Mouse (Mus musculus) CH12.LX (cell line): ENCODE data around the gene Ece2. TPM values are rescaled to one million over a fixed set of nuclear protein-coding genes. Genes with fewer than 3 reads are reported as not detected.

Experiments
- DNase-seq: peaks from one replicate; pipeline ENCODE4 v3.0.0-alpha.2; 2013; ENCODE audit errors: extremely low read depth
- H3K27ac ChIP-seq: 2 replicates; pipeline ENCODE4 v1.5.1; 2012; ENCODE audit warnings: low read depth, mild to moderate bottlenecking, control low read depth, moderate library complexity; ENCODE audit not compliant: insufficient read depth
- H3K27me3 ChIP-seq: replicated peaks from 2 replicates; pipeline ENCODE3; 2012; ENCODE audit warnings: inconsistent platforms
- H3K36me3 ChIP-seq, 2 experiments: replicated peaks in 1 of 2; 2 replicates each; pipeline versions ENCODE3 to v1.6.1; 2012; ENCODE audit warnings: inconsistent platforms in 1 of 2, low read length in 1 of 2, mild to moderate bottlenecking in 1 of 2, mixed read lengths in 1 of 2, moderate library complexity in 1 of 2; ENCODE audit not compliant: control insufficient read depth in 1 of 2, insufficient read depth in 1 of 2
- H3K4me1 ChIP-seq, 2 experiments: 2 replicates each; pipeline ENCODE4 v1.6.1; 2012; ENCODE audit warnings: inconsistent platforms in 1 of 2, moderate library complexity in 1 of 2; ENCODE audit not compliant: insufficient read depth in 2 of 2, control insufficient read depth in 1 of 2
- H3K4me2 ChIP-seq: 2 replicates; pipeline ENCODE4 v1.6.1; 2012; ENCODE audit warnings: low read depth, mild to moderate bottlenecking, control low read depth; ENCODE audit not compliant: poor library complexity, insufficient read depth, severe bottlenecking
- H3K4me3 ChIP-seq, 3 experiments: fragments of 150-350 bp in 1 of 3; sonication (generic) in 1 of 3; replicated peaks in 1 of 3; 2 replicates each; pipeline versions ENCODE3 to v1.5.1; 2011 to 2012; ENCODE audit warnings: low read depth in 2 of 3, low read length in 2 of 3, mild to moderate bottlenecking in 2 of 3, moderate library complexity in 2 of 3, control low read depth in 1 of 3, improper control_type of control experiment in 1 of 3, inconsistent platforms in 1 of 3, mixed read lengths in 1 of 3; ENCODE audit not compliant: poor library complexity in 1 of 3
- H3K79me2 ChIP-seq: replicated peaks from 2 replicates; pipeline ENCODE4 v1.6.1; 2012; ENCODE audit warnings: mild to moderate bottlenecking, moderate library complexity; ENCODE audit not compliant: control insufficient read depth, poor library complexity, insufficient read depth, severe bottlenecking; ENCODE audit errors: extremely low read depth
- H3K9ac ChIP-seq: 2 replicates; pipeline ENCODE4 v1.6.1; 2012; ENCODE audit warnings: low read depth, mild to moderate bottlenecking, control low read depth, moderate library complexity; ENCODE audit not compliant: insufficient read depth
- H3K9me3 ChIP-seq: replicated peaks from 2 replicates; pipeline ENCODE3; 2012; ENCODE audit warnings: low read length, inconsistent platforms, mixed read lengths
- BHLHE40 ChIP-seq: IDR thresholded peaks from 2 replicates; pipeline ENCODE4 v1.6.1; 2011; ENCODE audit warnings: mild to moderate bottlenecking, low read depth, low read length, improper control_type of control experiment
- CHD1 ChIP-seq: IDR thresholded peaks from 2 replicates; pipeline ENCODE4 v1.6.1; 2012; ENCODE audit warnings: low read depth, low read length, improper control_type of control experiment, inconsistent platforms
- JUN ChIP-seq: IDR thresholded peaks from 2 replicates; pipeline ENCODE4 v1.6.1; 2011; ENCODE audit warnings: low read depth, mild to moderate bottlenecking, low read length, improper control_type of control experiment, moderate library complexity; ENCODE audit not compliant: insufficient read depth
- MXI1 ChIP-seq: IDR thresholded peaks from 2 replicates; pipeline ENCODE4 v1.6.1; 2011; ENCODE audit warnings: mild to moderate bottlenecking, low read depth, low read length, improper control_type of control experiment
- MYC ChIP-seq: IDR thresholded peaks from 2 replicates; pipeline ENCODE4 v1.6.1; 2011; ENCODE audit warnings: low read depth, mild to moderate bottlenecking, improper control_type of control experiment, low read length
- POLR2A ChIP-seq: IDR thresholded peaks from 2 replicates; pipeline ENCODE4 v1.6.1; 2011; ENCODE audit warnings: low read depth, mild to moderate bottlenecking, improper control_type of control experiment, low read length
- POLR2AphosphoS2 ChIP-seq: IDR thresholded peaks from 2 replicates; pipeline ENCODE4 v1.6.1; 2011; ENCODE audit warnings: low read depth, low read length, improper control_type of control experiment
- RAD21 ChIP-seq: IDR thresholded peaks from 2 replicates; pipeline ENCODE4 v1.6.1; 2011; ENCODE audit warnings: low read depth, mild to moderate bottlenecking, low read length, improper control_type of control experiment, moderate library complexity
- RCOR1 ChIP-seq: conservative IDR thresholded peaks from 2 replicates; pipeline ENCODE4 v1.6.1; 2012; ENCODE audit warnings: low read depth, mild to moderate bottlenecking, inconsistent platforms, low read length, improper control_type of control experiment
- TBP ChIP-seq: conservative IDR thresholded peaks from 2 replicates; pipeline ENCODE4 v1.6.1; 2011; ENCODE audit warnings: low read depth, low read length, improper control_type of control experiment
- ZKSCAN1 ChIP-seq: IDR thresholded peaks from 2 replicates; pipeline ENCODE4 v1.6.1; 2012; ENCODE audit warnings: low read depth, inconsistent platforms, low read length, improper control_type of control experiment, borderline replicate concordance
- ZMIZ1 ChIP-seq: IDR thresholded peaks from 2 replicates; pipeline ENCODE4 v1.6.1; 2012; ENCODE audit warnings: low read depth, mild to moderate bottlenecking, inconsistent platforms, low read length, improper control_type of control experiment
- ZNF384 ChIP-seq: IDR thresholded peaks from 2 replicates; pipeline ENCODE4 v1.6.1; 2012; ENCODE audit warnings: low read depth, low read length, improper control_type of control experiment, inconsistent platforms
- dilution Hi-C: fragments of 300-500 bp; cut with MboI; formaldehyde crosslinking; loops from 2 replicates; pipeline ENCODE4 v1.14.3; 2020; ENCODE audit warnings: low sequenced_read_pairs; ENCODE audit not compliant: extremely low pct_unique_long_range_greater_than_20kb, extremely low pct_ligation_motif_present
- in situ Hi-C: fragments of 300-500 bp; cut with MboI; formaldehyde crosslinking; loops from 3 replicates; pipeline ENCODE4 v1.14.3; 2019; ENCODE audit warnings: low sequenced_read_pairs, low pct_ligation_motif_present, low pct_unique_long_range_greater_than_20kb, mixed read lengths
- polyA plus RNA-seq: library from polyadenylated mRNA; unstranded; fragments of >175 nt; gene quantifications from 2 replicates; pipeline ENCODE4 v1.2.1, GENCODE M21; 2012; ENCODE audit warnings: low read depth; ENCODE audit not compliant: insufficient read length
- total RNA-seq, 2 experiments: library from RNA; depleted of rRNA; stranded (reverse); fragments of 300-350 nt in 1 of 2; fragments of >200 nt in 1 of 2; gene quantifications; 2 replicates each; pipeline ENCODE4 v1.2.3; 2012 to 2014

Gene Ece2
- total and polyA plus RNA-seq, 3 experiments: 0.17 to 0.34 (median 0.26) TPM

DNA sequence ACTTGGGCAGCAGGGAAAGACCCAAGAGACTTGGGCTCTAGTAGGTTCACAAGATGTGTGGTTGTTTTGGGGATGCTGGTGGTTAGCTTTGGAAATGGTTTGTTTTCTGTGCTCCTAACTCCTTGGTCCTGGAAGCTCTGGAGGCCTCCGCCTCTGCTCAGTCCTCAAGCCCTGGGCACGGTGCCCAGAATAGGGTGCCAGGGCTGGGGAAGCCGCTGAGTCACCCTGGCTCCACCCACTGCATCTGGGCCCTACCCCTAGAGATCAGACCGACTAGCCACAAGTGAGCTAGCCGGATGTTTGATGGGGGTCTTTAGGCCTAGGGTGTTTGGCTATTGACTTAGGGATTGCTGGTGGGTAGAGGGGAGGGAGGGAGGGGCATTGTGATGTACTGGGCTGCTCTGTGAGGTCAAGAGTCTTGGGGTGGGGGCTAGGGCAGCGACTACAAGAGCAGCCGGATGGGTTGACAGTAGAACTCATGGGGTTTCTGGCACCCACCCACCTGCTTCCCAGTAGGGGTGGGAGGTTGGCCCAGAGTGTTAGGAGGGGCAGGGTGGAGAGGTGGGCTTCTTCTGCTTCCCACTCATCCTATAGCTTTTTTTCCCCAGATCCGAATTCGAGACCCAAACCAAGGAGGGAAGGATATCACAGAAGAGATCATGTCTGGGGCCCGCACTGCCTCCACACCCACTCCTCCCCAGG, 48.5 kb downstream of the Ece2 start:
- Histone ChIP-seq H3K79me2 (peaks cover 60% of the 10 kb centered on the region), H3K36me3 (peaks cover 82 to 92% of the 10 kb centered on the region in 2 experiments), H3K9ac (no peak overlapping the region), H3K9me3 (no peaks in the 10 kb centered on the region), H3K4me2 (no peak overlapping the region), H3K27ac (no peak overlapping the region), H3K4me1 (peaks cover 11 to 42% of the 10 kb centered on the region in 2 experiments), H3K4me3 (no peak overlapping the region), H3K27me3 (no peaks in the 10 kb centered on the region)
- dilution Hi-C loops: no loop called here
- in situ Hi-C loops: no loop called here
- DNase-seq: no peak
- TF ChIP-seq MXI1 (no peak), RAD21 (no peak), CHD1 (no peak), JUN (no peak), POLR2A (no peak), POLR2AphosphoS2 (no peak), MYC (no peak), ZMIZ1 (no peak)

DNA sequence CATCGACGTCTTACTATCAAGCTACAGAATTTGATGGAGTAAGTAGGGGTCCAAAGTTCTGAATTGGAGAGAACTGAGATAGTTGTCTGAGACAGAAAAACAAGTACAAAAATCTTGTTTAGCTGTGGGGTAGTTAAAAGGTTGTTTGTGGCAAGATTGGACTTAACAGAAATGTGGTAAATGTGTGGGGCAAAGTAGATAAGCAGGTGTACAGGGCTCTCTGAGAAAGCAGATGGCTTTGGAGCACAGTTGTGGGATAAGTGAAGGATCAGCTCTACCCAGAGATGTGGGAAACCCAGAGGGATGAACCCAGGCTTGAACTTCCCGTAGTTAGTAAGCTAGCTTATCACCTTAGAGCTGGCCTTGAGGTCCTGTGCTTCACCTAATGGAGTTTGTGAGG, 61.1 kb downstream of the Ece2 start:
- Histone ChIP-seq H3K4me1 (peaks cover 0 to 33% of the 10 kb centered on the region in 2 experiments; a peak in 2 of 4 replicates), H3K36me3 (peaks cover 63 to 81% of the 10 kb centered on the region in 2 experiments), H3K27ac (no peak overlapping the region)

DNA sequence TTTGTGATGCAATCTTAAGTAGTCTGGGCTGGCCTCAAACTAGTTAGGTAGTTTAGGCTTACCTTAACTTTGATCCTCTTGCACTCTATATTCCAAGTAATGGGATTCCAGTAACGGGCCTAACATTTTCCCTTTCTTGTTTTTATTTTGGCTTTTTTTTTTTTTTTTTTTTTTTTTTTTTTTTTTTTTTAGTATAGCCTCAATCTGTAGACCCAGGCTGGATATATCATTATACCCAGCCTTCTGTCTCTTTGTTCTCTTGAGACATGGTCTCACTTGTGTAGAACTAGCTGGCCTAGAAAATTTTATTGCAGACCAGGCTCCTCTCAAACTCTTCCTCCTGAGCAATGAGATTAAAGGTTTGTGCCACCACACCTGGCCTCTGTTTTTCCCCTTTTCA, 62.0 kb downstream of the Ece2 start:
- no peak overlapping the region for H3K9ac ChIP-seq
- no peak for TF ChIP-seq ZKSCAN1
- TF ChIP-seq JUN: no peak
- no peak for TF ChIP-seq CHD1
- peak; percentile 75 for TF ChIP-seq ZNF384
- H3K79me2 ChIP-seq: no peaks in the 10 kb centered on the region
- in situ Hi-C loops (no loop called here), dilution Hi-C loops (no loop called here)
- H3K9me3 ChIP-seq: no peaks in the 10 kb centered on the region
- peaks cover 0 to 33% of the 10 kb centered on the region in 2 experiments; a peak in 2 of 4 replicates for H3K4me1 ChIP-seq
- no peaks in the 10 kb centered on the region for H3K27me3 ChIP-seq
- peaks cover 55 to 79% of the 10 kb centered on the region in 2 experiments for H3K36me3 ChIP-seq
- no peak for DNase-seq
- no peak overlapping the region for H3K4me2 ChIP-seq
- H3K4me3 ChIP-seq: no peak overlapping the region
- no peak overlapping the region for H3K27ac ChIP-seq

More for the DNA sequence above, 61.1 kb downstream of the Ece2 start:
- TF ChIP-seq BHLHE40 (no peak), ZMIZ1 (no peak), TBP (no peak), POLR2AphosphoS2 (0 out of 2 replicates have a peak, but pooled peaks have one; percentile 40), RCOR1 (no peak)
- Histone ChIP-seq H3K9ac (no peak overlapping the region), H3K9me3 (no peaks in the 10 kb centered on the region), H3K4me2 (no peak overlapping the region), H3K79me2 (no peaks in the 10 kb centered on the region), H3K4me3 (no peak overlapping the region), H3K27me3 (no peaks in the 10 kb centered on the region)
- in situ Hi-C loops (no loop called here), dilution Hi-C loops (no loop called here)
- no peak for DNase-seq
